Mouse (Mus musculus): ENCODE data around the gene Farp1.

GRCm38 (mm10) chr14:121292391-121292790 is 257.4 kb downstream of the Farp1 start:
- TF ChIP-seq CTCF (conservative IDR thresholded peaks at IDR 0.05; ENCODE audit: insufficient read depth, insufficient read length, low read depth, low read length) (no peak), POLR2A (IDR thresholded peaks at IDR 0.05; ENCODE audit: low read depth, low read length) (no peak)
